Mouse (Mus musculus) bone marrow macrophage, adult 2 months (primary cell): ENCODE data around the gene Gdpd1. TPM values are rescaled to one million over a fixed set of nuclear protein-coding genes. Genes with fewer than 3 reads are reported as not detected.
A peak's percentile ranks its signal among the peaks of the same experiment; 100 is the strongest.
"Not testable (repeated sequence)": the region's sequence is repeated elsewhere in the genome, so short reads cannot be mapped to it uniquely, and the experiment has no call there.

ENCODE experiments used
- H3K27ac ChIP-seq: 2 replicates; pipeline ENCODE4 v1.5.1; 2012; ENCODE audit warnings: low read depth, low read length; ENCODE audit not compliant: insufficient read depth
- H3K4me1 ChIP-seq: 2 replicates; pipeline ENCODE4 v1.6.1; 2012; ENCODE audit warnings: low read length; ENCODE audit not compliant: control insufficient read depth, insufficient read depth
- H3K4me3 ChIP-seq: 2 replicates; pipeline ENCODE4 v1.5.1; 2012; ENCODE audit warnings: mild to moderate bottlenecking, low read length, moderate library complexity; ENCODE audit not compliant: insufficient read depth
- CTCF ChIP-seq: IDR thresholded peaks from 2 replicates; pipeline ENCODE4 v1.5.1; 2012; ENCODE audit warnings: low read depth, mild to moderate bottlenecking, low read length, moderate library complexity
- POLR2A ChIP-seq: IDR thresholded peaks from 2 replicates; pipeline ENCODE4 v1.6.1; 2012; ENCODE audit warnings: mild to moderate bottlenecking, low read depth, low read length, borderline replicate concordance
- polyA plus RNA-seq: library from polyadenylated mRNA; stranded (reverse); fragments of >200 nt; gene quantifications from 2 replicates; pipeline ENCODE4 v1.2.4, GENCODE M21; 2012; ENCODE audit not compliant: missing spikeins, insufficient read depth, insufficient read length

The Gdpd1 gene
- polyA plus RNA-seq, 1 experiment, result 43.1 TPM

DNA sequence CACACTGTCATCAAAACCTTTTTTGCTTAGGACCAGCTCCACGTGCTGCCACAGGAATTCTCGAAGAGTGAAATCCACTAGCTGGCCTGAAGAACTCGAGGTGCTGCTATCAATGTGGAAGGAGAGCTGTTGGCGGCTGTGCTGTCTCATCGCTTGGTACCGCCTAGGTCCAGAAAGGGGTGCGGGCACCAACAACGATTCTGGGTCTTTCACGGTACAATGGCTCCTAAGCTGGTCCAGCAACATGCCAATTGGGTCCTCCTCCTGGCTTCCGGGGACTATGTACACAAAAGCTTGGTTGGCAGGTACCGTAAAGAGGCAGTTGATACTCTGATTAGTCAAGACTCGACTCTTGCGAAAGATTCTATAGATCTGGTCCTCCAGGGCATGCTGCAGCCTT, 11.6 kb upstream of the Gdpd1 start:
- Histone ChIP-seq H3K4me1 (peaks cover 15% of the 10 kb centered on the region), H3K4me3 (peak overlapping the region; percentile 78), H3K27ac (no peak overlapping the region)
- TF ChIP-seq CTCF (no peak), POLR2A (no peak)

DNA sequence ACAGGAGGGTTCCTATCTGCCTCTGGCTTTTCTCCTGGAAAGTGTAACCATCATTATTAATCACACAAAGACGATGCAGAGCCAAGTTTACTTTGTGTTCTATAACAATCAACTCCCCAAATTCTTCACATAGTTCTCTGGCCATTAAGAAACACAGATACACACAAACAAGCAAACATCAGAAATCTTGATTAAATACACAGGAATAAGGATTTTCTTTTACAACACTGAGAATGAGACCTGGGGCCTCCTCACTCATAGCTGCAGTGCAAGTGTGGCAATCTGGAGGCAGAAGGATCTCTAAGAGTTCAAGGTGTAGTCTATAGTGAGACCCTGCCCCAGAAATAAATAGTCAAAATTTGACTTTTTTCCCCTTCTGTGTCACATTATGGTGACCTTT, 9.8 kb upstream of the Gdpd1 start:
- Histone ChIP-seq H3K27ac (no peak overlapping the region), H3K4me3 (no peak overlapping the region), H3K4me1 (peaks cover 15% of the 10 kb centered on the region)
- TF ChIP-seq CTCF, result no peak
- TF ChIP-seq POLR2A, result no peak

DNA sequence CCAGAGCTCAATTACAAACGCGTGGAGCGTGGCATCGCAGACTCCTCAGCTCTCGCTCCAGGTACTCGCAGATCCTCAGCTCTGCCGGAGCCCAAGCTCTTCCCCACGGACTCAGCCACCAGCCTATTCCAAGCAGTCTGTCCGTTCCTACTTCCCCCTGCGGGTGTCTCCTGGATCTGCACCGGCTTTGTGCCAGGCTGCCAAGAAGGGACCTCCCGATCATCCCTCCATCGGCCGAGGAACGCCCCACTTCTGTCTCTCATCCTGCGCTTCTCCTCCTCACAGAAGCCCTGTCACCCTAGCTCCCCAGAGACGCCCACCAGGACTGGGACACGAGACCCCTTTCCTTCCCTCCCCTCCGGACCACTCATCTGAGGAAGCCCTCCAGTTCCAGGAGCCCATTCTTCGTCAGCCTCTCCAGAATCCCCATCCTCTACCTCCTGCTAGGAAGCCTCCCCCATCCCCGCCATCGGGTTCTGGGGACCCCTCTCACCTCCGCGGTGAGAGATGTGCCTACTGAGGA, 458 bp downstream of the Gdpd1 start:
- H3K27ac ChIP-seq, result peak overlapping the region; percentile 42

DNA sequence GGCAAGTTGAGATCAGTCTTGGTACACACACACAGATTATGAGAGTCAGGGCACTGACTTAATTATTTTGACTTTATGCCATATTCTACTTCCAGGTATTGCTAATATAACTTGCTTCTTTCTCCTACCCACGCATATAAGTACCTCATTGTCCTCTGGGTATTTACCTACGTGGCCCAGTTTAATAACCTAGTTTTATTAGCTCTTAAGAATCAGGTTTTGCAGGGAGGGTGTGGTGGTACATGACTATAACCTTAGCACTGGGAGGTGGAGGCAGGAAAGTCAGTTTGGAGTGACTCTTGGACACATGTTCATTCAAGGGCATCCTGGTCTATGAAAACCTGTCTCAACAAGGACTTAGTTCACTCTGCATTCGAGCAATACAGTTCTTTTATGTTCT, 11.8 kb downstream of the Gdpd1 start:
- Histone ChIP-seq H3K4me3 (no peak overlapping the region), H3K27ac (no peak overlapping the region), H3K4me1 (no peaks in the 10 kb centered on the region)
- no peak for TF ChIP-seq CTCF
- no peak for TF ChIP-seq POLR2A

More for the DNA sequence above, 458 bp downstream of the Gdpd1 start:
- H3K4me1 ChIP-seq, result peaks cover 13% of the 10 kb centered on the region
- peak overlapping the region; percentile 88 for H3K4me3 ChIP-seq
- TF ChIP-seq POLR2A (no peak), CTCF (peak; percentile 22; the same call in 1 of the 2 replicates)

DNA sequence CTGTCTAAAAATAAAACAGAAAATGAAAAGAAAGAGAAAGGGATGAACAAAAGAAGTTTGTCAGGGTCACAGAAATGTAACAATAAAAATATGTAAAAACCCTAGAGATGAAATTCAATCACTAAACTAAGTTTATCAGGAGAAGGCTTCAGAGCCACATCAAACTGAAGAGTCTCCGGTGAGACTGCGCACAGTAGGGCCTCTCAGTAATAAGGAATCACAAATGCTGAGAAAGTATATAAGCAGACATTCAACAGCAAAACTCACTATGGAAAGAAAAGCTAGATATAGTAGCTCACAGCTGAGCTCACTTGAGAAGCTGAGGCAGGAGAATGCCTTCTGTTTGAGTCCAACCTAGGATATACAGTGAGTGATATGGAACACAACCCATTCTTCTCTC, 13.5 kb downstream of the Gdpd1 start:
- no peak overlapping the region for H3K27ac ChIP-seq
- TF ChIP-seq POLR2A (no peak), CTCF (no peak)
- H3K4me3 ChIP-seq, result no peak overlapping the region
- H3K4me1 ChIP-seq, result no peaks in the 10 kb centered on the region

DNA sequence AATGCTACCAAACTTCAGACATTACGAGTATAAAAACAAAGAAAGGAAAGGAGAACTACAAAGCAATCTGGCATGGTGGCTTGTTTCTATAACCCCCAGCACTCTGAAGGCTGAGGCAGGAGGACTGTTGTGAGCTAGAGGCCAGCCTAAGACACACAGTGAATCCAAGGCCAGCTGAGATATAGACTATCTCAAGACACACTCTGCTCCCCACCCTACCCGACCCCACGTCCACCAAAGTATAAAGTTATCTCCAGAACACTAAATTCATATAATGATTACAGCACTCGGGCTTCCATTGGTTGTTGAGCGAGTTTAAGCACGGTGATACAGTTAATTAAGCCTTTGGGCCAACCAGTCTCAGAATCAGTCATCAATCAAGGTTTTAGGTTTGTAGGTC, 17.6 kb downstream of the Gdpd1 start:
- TF ChIP-seq POLR2A (no peak), CTCF (no peak)
- Histone ChIP-seq H3K4me1 (0 out of 2 replicates have a peak, but pooled peaks cover 4% of the 10 kb centered on the region), H3K27ac (no peak overlapping the region), H3K4me3 (no peak overlapping the region)

DNA sequence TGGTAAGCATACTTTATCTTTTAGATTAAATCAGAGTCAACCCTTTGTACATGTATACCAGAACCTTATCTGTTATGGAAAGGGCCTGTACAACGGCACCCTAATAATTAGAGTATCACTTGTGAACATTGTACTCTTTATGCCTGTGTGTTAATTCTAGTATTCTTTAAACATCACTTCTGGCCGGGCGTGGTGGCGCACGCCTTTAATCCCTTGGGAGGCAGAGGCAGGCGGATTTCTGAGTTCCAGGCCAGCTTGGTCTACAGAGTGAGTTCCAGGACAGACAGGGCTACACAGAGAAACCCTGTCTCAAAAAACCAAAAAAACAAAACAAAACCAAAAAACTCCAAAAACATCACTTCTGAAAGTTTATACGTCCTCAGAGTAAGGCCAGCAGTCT, 25.0 kb downstream of the Gdpd1 start:
- H3K4me3 ChIP-seq, H3K27ac ChIP-seq, H3K4me1 ChIP-seq: not testable (repeated sequence)

DNA sequence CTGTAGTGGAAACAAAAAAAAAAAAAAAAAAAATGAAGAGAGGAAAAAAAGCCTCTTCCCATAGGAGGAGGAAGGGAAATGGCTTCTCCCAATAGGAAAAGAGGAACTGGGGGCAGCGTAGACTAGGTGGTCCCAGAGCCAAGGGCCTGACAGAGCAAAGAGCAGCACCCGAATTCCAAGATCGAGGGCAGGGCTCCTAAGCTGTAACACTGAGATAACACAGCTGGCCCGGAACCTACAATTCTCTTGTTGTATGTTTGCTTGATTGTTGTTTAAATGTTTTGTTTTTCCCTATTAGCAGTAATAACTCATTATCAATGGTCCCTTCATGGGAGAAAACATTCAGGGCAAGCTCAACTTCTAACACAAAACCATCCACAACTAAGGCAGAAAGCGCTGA, 26.9 kb downstream of the Gdpd1 start:
- TF ChIP-seq CTCF (no peak), POLR2A (no peak)
- no peak overlapping the region for H3K4me3 ChIP-seq

DNA sequence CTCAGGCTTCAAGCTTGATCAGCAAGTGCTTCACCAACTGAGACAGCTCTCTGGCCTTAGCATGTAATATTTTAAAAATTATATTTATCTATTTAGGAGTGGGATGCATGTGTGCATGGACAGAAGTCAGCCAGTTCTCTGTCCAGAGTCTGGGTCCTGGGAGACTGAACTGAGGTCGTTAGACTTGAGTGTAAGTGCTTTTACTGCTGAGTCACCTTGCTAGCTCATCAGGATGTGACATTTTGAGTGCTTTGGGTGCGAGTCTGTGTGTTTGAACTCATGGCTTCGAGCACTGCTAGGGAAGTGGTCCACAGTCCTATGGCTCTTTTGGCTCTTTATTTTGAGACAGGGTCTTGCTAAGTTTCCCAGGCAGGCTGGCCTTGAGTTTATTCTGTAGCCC, 30.8 kb downstream of the Gdpd1 start:
- H3K27ac ChIP-seq, result no peak overlapping the region
- TF ChIP-seq CTCF (no peak), POLR2A (no peak)
- H3K4me1 ChIP-seq, result peaks cover 19% of the 10 kb centered on the region
- no peak overlapping the region for H3K4me3 ChIP-seq

More for the DNA sequence above, 26.9 kb downstream of the Gdpd1 start:
- no peak overlapping the region for H3K27ac ChIP-seq
- H3K4me1 ChIP-seq, result 0 out of 2 replicates have a peak, but pooled peaks cover 3% of the 10 kb centered on the region

DNA sequence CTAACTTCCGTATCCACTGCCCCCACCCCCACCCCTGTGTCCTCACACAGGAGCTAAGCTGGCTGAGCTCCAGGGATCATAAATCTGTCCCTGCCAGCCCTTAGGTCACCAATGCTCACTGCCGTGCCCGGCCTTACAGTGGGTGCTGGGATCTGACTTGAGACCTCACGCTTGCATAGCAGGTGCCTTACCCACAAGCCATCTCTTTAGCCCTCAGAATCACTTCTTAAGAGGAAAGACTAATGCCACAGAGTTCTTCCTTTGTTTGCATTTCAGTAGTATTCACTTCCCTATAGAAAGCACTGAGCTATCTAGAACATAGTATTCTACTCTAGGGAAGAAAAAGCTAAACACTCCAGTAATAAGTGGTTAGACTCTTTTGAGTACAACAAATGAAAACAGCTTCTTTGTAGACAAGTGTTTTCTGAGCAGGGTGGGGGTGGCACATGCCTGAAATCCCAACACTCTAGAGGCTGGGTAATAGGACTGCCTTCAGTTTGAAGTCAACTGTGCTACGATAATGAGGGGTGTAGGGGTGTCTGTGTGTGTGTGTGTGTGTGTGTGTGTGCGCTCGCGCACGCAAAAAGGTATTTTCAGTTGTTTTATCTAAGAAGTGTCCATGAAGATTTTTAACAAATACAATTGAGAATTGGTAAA, 34.4 kb downstream of the Gdpd1 start:
- H3K27ac ChIP-seq, result peak overlapping the region; percentile 93
- H3K4me1 ChIP-seq, result peaks cover 19% of the 10 kb centered on the region
- no peak overlapping the region for H3K4me3 ChIP-seq
- TF ChIP-seq POLR2A, result no peak
